Mouse (Mus musculus) T-cell, adult 66 days (primary cell): ENCODE measurements around the gene Ctsr. TPM values are rescaled to one million over a fixed set of nuclear protein-coding genes. Genes with fewer than 3 reads are reported as not detected.

ENCODE experiments used
- total RNA-seq, 2 experiments: library from RNA; stranded (reverse); gene quantifications; 3 replicates in 1 of 2; 4 replicates in 1 of 2; pipeline ENCODE4 v1.2.4; 2023

The Ctsr gene
- not detected for total RNA-seq

GRCm38 (mm10) chr13:61164156-61164555 is at the start of gene Ctsr:
TSS of gene Ctsr (minus strand) at chr13:61164256.

DNA sequence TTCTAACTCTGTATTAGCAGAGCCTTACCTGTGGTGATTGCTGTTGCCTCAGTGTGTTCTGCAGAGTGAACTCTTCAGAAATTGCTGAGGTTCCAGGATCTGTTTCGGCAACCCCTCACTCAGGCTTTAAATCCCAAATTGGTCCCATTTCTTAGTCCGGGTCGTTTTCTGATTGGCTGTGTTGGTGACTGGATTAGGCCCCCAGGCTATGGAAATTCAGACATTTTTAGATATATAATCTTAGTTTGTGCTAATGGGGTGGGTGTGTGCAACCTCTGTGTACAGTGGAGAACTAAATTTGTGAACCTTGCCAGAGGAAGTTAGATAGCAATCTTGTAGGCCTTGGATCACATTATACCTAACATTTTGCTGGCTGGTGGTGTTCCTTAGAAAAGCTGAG is 39.3 kb upstream of the Ctsr start, which contains the start of gene Cts6:
Cts6 (minus strand) TSS at position 101 of the 400 bp plus-strand sequence.

Other genes with a start within 250 kb of the Ctsr start
- gene Gm49393, start 228.7 kb downstream of the Ctsr start, total RNA-seq = not detected
- not detected for gene Gm49391, start 227.7 kb downstream of the Ctsr start, total RNA-seq
- gene Ctla2a, start 227.6 kb downstream of the Ctsr start, total RNA-seq = 10 to 100 TPM; 21.8 to 24.4 TPM
- not detected for gene Tpbpa, start 222.3 kb downstream of the Ctsr start, total RNA-seq
- not detected for gene Ctsj, start 158.3 kb downstream of the Ctsr start, total RNA-seq
- not detected for gene Ctsq, start 123.6 kb downstream of the Ctsr start, total RNA-seq
- not detected for gene Cts6, start 39.2 kb upstream of the Ctsr start, total RNA-seq
- gene Cts8, start 91.1 kb upstream of the Ctsr start, total RNA-seq = not detected
- gene Gm49398, start 124.6 kb upstream of the Ctsr start, total RNA-seq = not detected
- gene Cts7, start 193.9 kb upstream of the Ctsr start, total RNA-seq = not detected